Mouse (Mus musculus): ENCODE results near the gene Nr1d1. TPM values are rescaled to one million over a fixed set of nuclear protein-coding genes. Genes with fewer than 3 reads are reported as not detected.

The Nr1d1 gene
- polyA plus RNA-seq, 1 experiment from 2014 or later = 2.4 TPM

GRCm38 (mm10) chr11:98796515-98797216 lies 21.5 kb upstream of the Nr1d1 start:
- H3K4me2 ChIP-seq (replicated peaks; ENCODE audit: low read depth, low read length) = peak overlapping the region; percentile 96
- 2% methylated on average over 23 of the region's 23 CpGs for WGBS
- H3K9me3 ChIP-seq (ENCODE audit: low read length) = no peaks in the 10 kb centered on the region
- peak overlapping the region; percentile 100 for H3K27ac ChIP-seq (ENCODE audit: low read length)
- H3K9ac ChIP-seq (replicated peaks; ENCODE audit: low read length) = peak overlapping the region; percentile 100
- H3K4me1 ChIP-seq (ENCODE audit: insufficient read depth, low read length) = peaks cover 44% of the 10 kb centered on the region
- peak; percentile 32 for ATAC-seq (ENCODE audit: low FRiP score, low TSS enrichment)
- H3K27me3 ChIP-seq (ENCODE audit: insufficient read depth, low read length) = no peaks in the 10 kb centered on the region
- H3K36me3 ChIP-seq (ENCODE audit: insufficient read depth, low read length) = peaks cover 27% of the 10 kb centered on the region
- H3K4me3 ChIP-seq (ENCODE audit: low read length) = peak overlapping the region; percentile 100

- H3K9me3 ChIP-seq (ENCODE audit: low read length) = no peaks in the 10 kb centered on the region
- peak; percentile 41 for ATAC-seq (ENCODE audit: low FRiP score, low TSS enrichment)
- H3K4me2 ChIP-seq (replicated peaks; ENCODE audit: low read depth, low read length) = peak overlapping the region; percentile 96
- under 1% methylated on average over 45 of the region's 74 CpGs for WGBS
- H3K27me3 ChIP-seq (ENCODE audit: insufficient read depth, low read length) = no peaks in the 10 kb centered on the region
- peaks cover 24% of the 10 kb centered on the region for H3K36me3 ChIP-seq (ENCODE audit: insufficient read depth, low read length)
- H3K4me3 ChIP-seq (ENCODE audit: low read length) = peak overlapping the region; percentile 100
- H3K9ac ChIP-seq (replicated peaks; ENCODE audit: low read length) = peak overlapping the region; percentile 100
- H3K4me1 ChIP-seq (ENCODE audit: insufficient read depth, low read length) = peaks cover 44% of the 10 kb centered on the region
- H3K27ac ChIP-seq (ENCODE audit: low read length) = peak overlapping the region; percentile 100
Measured at GRCm38 (mm10) chr11:98795714-98796514, 20.8 kb upstream of the Nr1d1 start.

DNA sequence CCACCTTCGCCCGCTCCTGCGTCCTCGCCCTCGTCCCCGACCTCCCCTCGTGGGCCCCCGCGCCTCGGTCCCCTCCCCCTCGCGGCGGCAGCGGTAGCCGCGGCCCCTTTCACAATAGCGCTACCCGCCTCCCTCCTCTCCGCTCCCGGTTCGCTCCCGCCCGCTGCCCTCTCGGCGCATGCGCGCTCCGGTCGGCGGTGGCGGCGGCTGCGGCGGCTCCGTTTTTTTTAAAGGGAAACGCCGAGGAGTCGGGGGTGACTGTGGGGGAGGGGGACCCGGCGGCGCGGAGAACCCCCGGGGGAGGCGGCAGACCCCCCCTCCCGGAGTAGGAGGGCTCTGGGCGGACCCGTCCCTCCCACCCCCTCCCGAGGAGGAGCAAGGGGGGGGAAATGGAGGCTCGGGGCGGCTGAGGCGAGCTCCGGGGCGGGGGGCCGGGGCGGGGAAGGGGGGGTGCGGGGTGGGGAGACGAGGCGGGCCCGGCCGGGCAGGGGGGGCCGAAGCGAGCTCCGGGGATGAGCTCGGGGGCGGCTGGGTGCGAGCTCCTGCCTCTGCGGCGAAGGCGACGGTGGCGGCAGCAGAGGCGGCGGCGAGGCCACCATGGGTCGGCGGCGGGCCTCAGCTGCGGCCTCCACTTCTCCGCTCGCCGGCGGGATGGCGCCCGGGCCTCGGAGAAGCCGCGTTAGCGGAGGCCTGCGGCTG lies 20.0 kb upstream of the Nr1d1 start, which contains the start of gene Msl1:
Msl1 (plus strand) TSS at position 502 of the 699 bp plus-strand sequence.
- Histone ChIP-seq H3K4me1 (ENCODE audit: insufficient read depth, low read length) (peaks cover 44% of the 10 kb centered on the region), H3K9me3 (ENCODE audit: low read length) (no peaks in the 10 kb centered on the region), H3K27ac (ENCODE audit: low read length) (peak within 1 kb of the TSS; percentile 100), H3K4me2 (replicated peaks; ENCODE audit: low read depth, low read length) (peak within 1 kb of the TSS; percentile 96), H3K9ac (replicated peaks; ENCODE audit: low read length) (peak within 1 kb of the TSS; percentile 100), H3K36me3 (ENCODE audit: insufficient read depth, low read length) (peaks cover 16% of the 10 kb centered on the region), H3K27me3 (ENCODE audit: insufficient read depth, low read length) (no peaks in the 10 kb centered on the region), H3K4me3 (ENCODE audit: low read length) (peak within 1 kb of the TSS; percentile 100)
- peak; percentile 53 for ATAC-seq (ENCODE audit: low FRiP score, low TSS enrichment)
- WGBS = 0% methylated on average over 25 of the region's 89 CpGs

GRCm38 (mm10) chr11:98794469-98795014 lies 19.4 kb upstream of the Nr1d1 start:
- 0% methylated on average over 30 of the region's 30 CpGs for WGBS
- peak overlapping the region; percentile 100 for H3K9ac ChIP-seq (replicated peaks; ENCODE audit: low read length)
- H3K4me2 ChIP-seq (replicated peaks; ENCODE audit: low read depth, low read length) = peak overlapping the region; percentile 96
- peak; percentile 83 for ATAC-seq (ENCODE audit: low FRiP score, low TSS enrichment)
- peaks cover 50% of the 10 kb centered on the region for H3K4me1 ChIP-seq (ENCODE audit: insufficient read depth, low read length)
- H3K9me3 ChIP-seq (ENCODE audit: low read length) = no peaks in the 10 kb centered on the region
- H3K27ac ChIP-seq (ENCODE audit: low read length) = peak overlapping the region; percentile 100
- H3K4me3 ChIP-seq (ENCODE audit: low read length) = peak overlapping the region; percentile 100
- H3K36me3 ChIP-seq (ENCODE audit: insufficient read depth, low read length) = peaks cover 10% of the 10 kb centered on the region
- H3K27me3 ChIP-seq (ENCODE audit: insufficient read depth, low read length) = no peaks in the 10 kb centered on the region

DNA sequence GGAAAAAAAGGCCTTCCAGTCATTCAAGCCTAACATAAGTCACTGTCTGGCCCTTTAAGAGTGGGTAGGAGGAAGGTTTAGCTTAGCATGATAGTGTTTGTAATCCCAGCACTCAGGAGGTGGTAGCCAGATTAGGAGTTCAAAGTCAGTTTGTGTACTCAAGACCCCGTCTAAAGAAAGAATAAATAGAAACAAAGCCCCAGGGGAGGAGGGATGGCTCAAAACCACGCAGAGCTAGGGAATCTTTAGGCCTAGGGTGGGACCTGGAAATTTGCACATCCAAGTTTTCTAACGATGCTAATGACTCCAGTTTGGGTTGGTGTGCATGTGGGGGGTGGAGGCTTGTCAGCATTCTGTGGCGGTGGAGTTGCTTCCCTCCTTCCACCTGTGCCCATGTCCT lies 16.9 kb upstream of the Nr1d1 start:
- H3K4me2 ChIP-seq (replicated peaks; ENCODE audit: low read depth, low read length) = no peak overlapping the region
- H3K9ac ChIP-seq (replicated peaks; ENCODE audit: low read length) = peak overlapping the region; percentile 41; the same call in 1 of the 2 replicates
- no peak overlapping the region for H3K4me3 ChIP-seq (ENCODE audit: low read length)
- H3K27me3 ChIP-seq (ENCODE audit: insufficient read depth, low read length) = no peaks in the 10 kb centered on the region
- no peaks in the 10 kb centered on the region for H3K9me3 ChIP-seq (ENCODE audit: low read length)
- ATAC-seq (ENCODE audit: low FRiP score, low TSS enrichment) = no peak
- no peaks in the 10 kb centered on the region for H3K36me3 ChIP-seq (ENCODE audit: insufficient read depth, low read length)
- 21% methylated on average over 4 of the region's 4 CpGs for WGBS
- H3K4me1 ChIP-seq (ENCODE audit: insufficient read depth, low read length) = peaks cover 40% of the 10 kb centered on the region
- 0 out of 2 replicates have a peak overlapping the region, but pooled peaks have one; percentile 52 for H3K27ac ChIP-seq (ENCODE audit: low read length)

GRCm38 (mm10) chr11:98791448-98791847 lies 16.3 kb upstream of the Nr1d1 start:
- ATAC-seq (ENCODE audit: low FRiP score, low TSS enrichment) = no peak
- Histone ChIP-seq H3K27me3 (ENCODE audit: insufficient read depth, low read length) (no peaks in the 10 kb centered on the region), H3K27ac (ENCODE audit: low read length) (no peak overlapping the region), H3K9me3 (ENCODE audit: low read length) (no peaks in the 10 kb centered on the region), H3K36me3 (ENCODE audit: insufficient read depth, low read length) (no peaks in the 10 kb centered on the region), H3K4me3 (ENCODE audit: low read length) (no peak overlapping the region), H3K4me2 (replicated peaks; ENCODE audit: low read depth, low read length) (no peak overlapping the region), H3K9ac (replicated peaks; ENCODE audit: low read length) (no peak overlapping the region), H3K4me1 (ENCODE audit: insufficient read depth, low read length) (peaks cover 43% of the 10 kb centered on the region)
- 79% methylated on average over 1 of the region's 1 CpGs for WGBS

GRCm38 (mm10) chr11:98790631-98791205 lies 15.6 kb upstream of the Nr1d1 start:
- Histone ChIP-seq H3K9me3 (ENCODE audit: low read length) (no peaks in the 10 kb centered on the region), H3K27ac (ENCODE audit: low read length) (no peak overlapping the region), H3K4me1 (ENCODE audit: insufficient read depth, low read length) (peaks cover 51% of the 10 kb centered on the region), H3K27me3 (ENCODE audit: insufficient read depth, low read length) (no peaks in the 10 kb centered on the region), H3K4me3 (ENCODE audit: low read length) (no peak overlapping the region), H3K4me2 (replicated peaks; ENCODE audit: low read depth, low read length) (no peak overlapping the region), H3K36me3 (ENCODE audit: insufficient read depth, low read length) (no peaks in the 10 kb centered on the region), H3K9ac (replicated peaks; ENCODE audit: low read length) (no peak overlapping the region)
- no peak for ATAC-seq (ENCODE audit: low FRiP score, low TSS enrichment)
- 82% methylated on average over 5 of the region's 5 CpGs for WGBS

GRCm38 (mm10) chr11:98789824-98790223 lies 14.7 kb upstream of the Nr1d1 start:
- Histone ChIP-seq H3K36me3 (ENCODE audit: insufficient read depth, low read length) (no peaks in the 10 kb centered on the region), H3K27me3 (ENCODE audit: insufficient read depth, low read length) (no peaks in the 10 kb centered on the region), H3K4me2 (replicated peaks; ENCODE audit: low read depth, low read length) (peak overlapping the region; percentile 78), H3K4me1 (ENCODE audit: insufficient read depth, low read length) (peaks cover 59% of the 10 kb centered on the region), H3K4me3 (ENCODE audit: low read length) (peak overlapping the region; percentile 52), H3K9ac (replicated peaks; ENCODE audit: low read length) (peak overlapping the region; percentile 69), H3K27ac (ENCODE audit: low read length) (peak overlapping the region; percentile 93; the same call in 1 of the 2 replicates), H3K9me3 (ENCODE audit: low read length) (no peaks in the 10 kb centered on the region)
- 42% methylated on average over 5 of the region's 5 CpGs for WGBS
- ATAC-seq (ENCODE audit: low FRiP score, low TSS enrichment) = no peak

DNA sequence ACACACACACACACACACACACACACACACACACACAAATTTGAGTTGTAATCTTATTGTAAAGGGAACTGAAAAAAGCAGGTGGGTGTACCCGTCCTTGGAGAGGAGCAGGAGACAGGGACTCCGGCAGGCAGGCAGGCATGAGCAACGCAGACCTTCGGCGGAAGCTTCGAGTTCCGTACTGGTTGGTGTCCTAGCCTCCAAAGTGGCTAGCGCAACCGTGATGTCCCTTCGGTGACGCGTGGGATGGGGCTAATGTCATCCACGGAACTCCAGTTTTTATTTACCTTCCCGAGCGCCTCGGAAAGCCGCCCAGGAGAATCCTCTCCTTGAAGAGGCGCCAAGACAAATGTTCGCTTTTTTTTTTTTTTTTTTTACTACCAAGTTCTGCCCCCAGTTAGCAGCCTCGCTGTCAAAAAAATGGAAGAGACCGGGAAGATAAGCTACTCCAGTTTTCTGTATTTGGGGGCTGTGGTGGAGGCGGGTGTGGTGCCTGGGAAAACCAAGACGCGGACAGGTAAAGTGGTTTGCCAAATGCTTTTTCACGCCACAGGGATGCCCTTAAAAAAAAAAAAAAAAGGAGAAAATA lies 14.2 kb upstream of the Nr1d1 start:
- H3K27me3 ChIP-seq (ENCODE audit: insufficient read depth, low read length) = no peaks in the 10 kb centered on the region
- H3K4me3 ChIP-seq (ENCODE audit: low read length) = peak overlapping the region; percentile 52
- 1% methylated on average over 25 of the region's 25 CpGs for WGBS
- no peaks in the 10 kb centered on the region for H3K9me3 ChIP-seq (ENCODE audit: low read length)
- H3K27ac ChIP-seq (ENCODE audit: low read length) = peak overlapping the region; percentile 93
- ATAC-seq (ENCODE audit: low FRiP score, low TSS enrichment) = 0 out of 2 replicates have a peak, but pooled peaks have one; percentile 5
- peaks cover 63% of the 10 kb centered on the region for H3K4me1 ChIP-seq (ENCODE audit: insufficient read depth, low read length)
- H3K36me3 ChIP-seq (ENCODE audit: insufficient read depth, low read length) = no peaks in the 10 kb centered on the region
- peak overlapping the region; percentile 69 for H3K9ac ChIP-seq (replicated peaks; ENCODE audit: low read length)
- H3K4me2 ChIP-seq (replicated peaks; ENCODE audit: low read depth, low read length) = peak overlapping the region; percentile 78
